8 mouse cellular contexts compared by ENCODE assay signal in genomic region chr1:88806960-88807359, GRCm38 (mm10).
DNase-seq lines count a peak whose midpoint lies in the region; ATAC-seq and TF ChIP-seq lines count a peak whose summit lies in the region.

No protein-coding gene starts in this region.

- no peak for TF ChIP-seq POLR2A in thymus, adult 2 months (IDR thresholded peaks at IDR 0.05; ENCODE audit: control insufficient read depth, extremely low read depth, insufficient read depth, low read length, poor library complexity)
- TF ChIP-seq POLR2A in embryonic fibroblast, embryonic 13.5 days (IDR thresholded peaks at IDR 0.05; ENCODE audit: low read depth, low read length): no peak

- no peak overlapping the region for H3K4me3 ChIP-seq in heart, embryonic 12.5 days
- H3K4me3 ChIP-seq in thymus, adult 2 months (ENCODE audit: control insufficient read depth, insufficient read depth, low read length): no peak overlapping the region
- no peak overlapping the region for H3K4me3 ChIP-seq in embryonic fibroblast, embryonic 13.5 days (ENCODE audit: insufficient read depth, low read length)

- no peaks in the 10 kb centered on the region for H3K4me1 ChIP-seq in heart, embryonic 12.5 days (replicated peaks)
- no peaks in the 10 kb centered on the region for H3K4me1 ChIP-seq in thymus, adult 2 months (replicated peaks; ENCODE audit: control insufficient read depth, insufficient read depth, low read length)
- no peaks in the 10 kb centered on the region for H3K4me1 ChIP-seq in embryonic fibroblast, embryonic 13.5 days (ENCODE audit: control insufficient read depth, insufficient read depth, low read length)

- TF ChIP-seq CTCF in thymus, adult 2 months (IDR thresholded peaks at IDR 0.05; ENCODE audit: borderline replicate concordance, control insufficient read depth, extremely low read depth, insufficient read depth, low read length, poor library complexity): no peak
- TF ChIP-seq CTCF in embryonic fibroblast, embryonic 13.5 days (IDR thresholded peaks at IDR 0.05; ENCODE audit: borderline replicate concordance, insufficient read depth, low read length): peak; percentile 40; the same call in 1 of the 2 replicates

- H3K27me3 ChIP-seq in heart, embryonic 12.5 days (replicated peaks): no peaks in the 10 kb centered on the region
- H3K27me3 ChIP-seq in thymus, adult 2 months (ENCODE audit: control insufficient read depth, insufficient read depth, low read length): no peaks in the 10 kb centered on the region

- H3K36me3 ChIP-seq in heart, embryonic 12.5 days: no peaks in the 10 kb centered on the region
- no peaks in the 10 kb centered on the region for H3K36me3 ChIP-seq in thymus, adult 2 months (ENCODE audit: control insufficient read depth, insufficient read depth, low read length)

- H3K9me3 ChIP-seq in heart, embryonic 12.5 days (replicated peaks): peaks cover 7% of the 10 kb centered on the region

- H3K27ac ChIP-seq in heart, embryonic 12.5 days (ENCODE audit: poor library complexity, severe bottlenecking): no peak overlapping the region
- no peak overlapping the region for H3K27ac ChIP-seq in thymus, adult 2 months (ENCODE audit: control insufficient read depth, insufficient read depth, low read length)
- H3K27ac ChIP-seq in embryonic fibroblast, embryonic 13.5 days (ENCODE audit: insufficient read depth, low read length): no peak overlapping the region

- DNase-seq in heart, adult 18-20 months: peak; percentile 10 to 31
- DNase-seq in thymus, adult 2 months: peak; percentile 2
- DNase-seq in thymus, adult 18-20 months: no peak
- peak; percentile 8 to 9 for DNase-seq in layer of hippocampus, postnatal 36 days
- DNase-seq in spleen, postnatal 10 days (ENCODE audit: low spot score in 2 of 2): no peak

- no peak overlapping the region for H3K4me2 ChIP-seq in heart, embryonic 12.5 days

- H3K9ac ChIP-seq in heart, embryonic 12.5 days: no peak overlapping the region

- 48% methylated on average over 6 of the region's 6 CpGs for WGBS in heart, embryonic 12.5 days
- WGBS in thymus, adult 2 months: 78% methylated on average over 6 of the region's 6 CpGs

- no peak for ATAC-seq in heart, embryonic 12.5 days (ENCODE audit: insufficient number of reproducible peaks, low FRiP score)
- no peak for ATAC-seq in inflammation-experienced regulatory T-cells, adult 6 months

Comparison
In these comparisons a context has a peak if more than half of its experiments do, and no peak if none do; other contexts are left out.
1. DNase-seq: peak in heart, adult 18-20 months (2 of 2), thymus, adult 2 months (single experiment) and layer of hippocampus, postnatal 36 days (2 of 2); none in thymus, adult 18-20 months (0 of 2) and spleen, postnatal 10 days (0 of 2).